Mouse (Mus musculus) layer of hippocampus, postnatal 36 days (tissue): ENCODE data around the gene Lysmd4. TPM values are rescaled to one million over a fixed set of nuclear protein-coding genes. Genes with fewer than 3 reads are reported as not detected.

Source experiments
- DNase-seq, 2 experiments: peaks; one replicate each; pipeline ENCODE4 v3.0.0; 2022
- total RNA-seq, 2 experiments: library from RNA; stranded (reverse); gene quantifications; 2 replicates each; pipeline ENCODE4 v1.2.3; 2021

The Lysmd4 gene
- 10 to 100 TPM; 32.4 to 35.2 TPM for total RNA-seq

DNA sequence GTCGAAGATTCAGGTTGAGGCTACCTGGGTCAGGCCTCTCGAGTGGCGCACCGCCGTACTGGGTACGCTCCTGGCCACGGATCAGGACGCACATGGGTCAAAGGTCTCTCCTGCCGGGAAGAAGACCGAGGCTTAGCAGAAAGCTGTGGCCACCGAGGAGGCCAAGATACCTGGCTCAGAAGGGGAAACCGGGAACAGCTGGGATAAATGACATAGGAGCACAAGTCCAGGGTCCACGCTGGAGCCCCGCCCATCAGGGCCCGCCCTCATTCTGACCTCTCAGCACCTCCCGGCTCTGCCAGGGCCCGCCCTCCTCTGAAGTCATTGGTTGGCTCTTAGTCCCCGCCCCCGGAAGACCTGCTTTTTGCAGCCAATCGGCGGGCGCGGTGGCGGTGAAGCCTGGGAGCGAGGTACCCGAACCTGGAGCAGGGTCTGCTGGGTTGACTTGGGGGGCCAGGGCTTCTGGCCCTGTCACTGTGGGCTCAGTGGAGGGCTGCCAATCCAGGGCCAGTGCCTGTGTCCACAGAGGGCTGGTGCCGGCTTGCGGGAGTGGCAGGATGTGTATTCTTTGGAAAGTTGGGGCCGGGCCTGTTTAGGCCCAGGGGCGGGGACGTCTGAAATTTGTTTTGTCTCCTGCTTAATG is at the start of gene Lysmd4:
Lysmd4 (plus strand) TSS at position 325 of the 643 bp plus-strand sequence.
- peak; percentile 94 to 95 for DNase-seq

DNA sequence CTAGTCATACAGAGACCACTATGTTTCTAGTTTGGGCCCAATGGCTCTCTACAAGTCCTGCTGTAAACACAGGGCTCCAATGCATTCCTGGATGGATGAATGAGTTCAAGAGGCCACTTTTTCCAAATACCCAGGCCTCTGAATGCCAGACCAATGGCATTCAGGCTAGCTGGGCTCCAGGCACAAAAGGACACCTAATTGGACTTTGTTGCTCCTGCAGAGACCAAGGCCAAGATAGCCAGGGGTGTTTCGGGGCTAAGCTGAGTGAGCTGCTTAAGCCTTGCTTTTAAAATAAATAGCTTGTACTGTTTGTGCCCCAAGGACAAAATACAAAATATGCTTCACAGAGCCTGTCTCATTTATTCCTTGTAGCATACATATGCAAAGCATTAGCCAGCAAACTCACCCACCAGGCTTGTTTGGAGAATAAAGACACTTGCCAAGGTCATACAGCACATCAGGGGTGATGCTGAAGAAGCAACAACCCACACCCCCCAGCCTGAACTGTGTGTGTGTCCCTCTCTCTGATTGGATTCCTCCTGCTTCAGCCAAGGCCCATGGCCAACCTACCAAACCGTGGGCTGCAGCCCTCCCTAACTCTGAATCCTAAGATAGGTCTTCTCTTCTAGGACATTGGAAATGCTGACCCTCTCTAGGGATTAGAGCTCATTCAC is 48.7 kb upstream of the Lysmd4 start:
- DNase-seq: no peak

DNA sequence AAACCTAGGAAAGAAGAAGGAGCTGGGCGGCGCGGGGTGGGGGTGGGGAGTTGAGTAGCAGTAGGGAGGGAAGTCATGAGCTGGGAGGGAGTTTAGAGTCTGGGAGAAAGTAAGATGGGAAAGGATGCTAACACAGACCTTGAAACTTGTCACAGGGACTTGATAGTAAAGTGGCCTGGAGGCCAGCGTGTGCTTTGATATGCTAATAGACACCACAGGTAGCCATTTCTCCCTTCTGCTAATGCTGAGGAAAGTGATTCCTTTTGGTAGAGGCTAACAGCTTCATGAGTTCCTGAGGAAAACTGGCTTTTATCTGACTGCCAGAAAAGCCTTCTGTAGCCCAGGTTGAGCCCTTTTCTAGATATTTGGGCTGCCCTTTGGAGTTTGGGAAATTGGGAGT is 38.6 kb upstream of the Lysmd4 start:
- DNase-seq: no peak

DNA sequence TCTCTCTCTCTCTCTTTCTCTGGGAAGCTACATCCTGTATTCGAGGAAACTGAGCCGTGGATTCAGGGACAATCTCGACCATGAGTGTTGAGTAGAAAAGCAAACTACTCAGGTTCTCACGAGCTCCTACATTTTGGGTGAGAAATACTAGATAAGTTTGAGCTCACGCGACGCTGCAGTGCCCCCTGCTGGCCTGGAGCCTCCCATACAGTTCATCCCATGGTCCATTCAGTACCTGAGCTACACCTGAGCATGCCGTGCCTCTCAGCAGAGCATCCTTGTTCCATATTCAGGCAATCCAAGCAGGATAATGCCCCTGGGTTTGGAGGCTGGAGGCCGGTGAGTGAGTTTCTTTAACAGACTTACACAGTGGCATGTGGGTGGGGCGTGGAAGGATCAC is 22.9 kb upstream of the Lysmd4 start:
- peak; percentile 50 to 53 for DNase-seq

DNA sequence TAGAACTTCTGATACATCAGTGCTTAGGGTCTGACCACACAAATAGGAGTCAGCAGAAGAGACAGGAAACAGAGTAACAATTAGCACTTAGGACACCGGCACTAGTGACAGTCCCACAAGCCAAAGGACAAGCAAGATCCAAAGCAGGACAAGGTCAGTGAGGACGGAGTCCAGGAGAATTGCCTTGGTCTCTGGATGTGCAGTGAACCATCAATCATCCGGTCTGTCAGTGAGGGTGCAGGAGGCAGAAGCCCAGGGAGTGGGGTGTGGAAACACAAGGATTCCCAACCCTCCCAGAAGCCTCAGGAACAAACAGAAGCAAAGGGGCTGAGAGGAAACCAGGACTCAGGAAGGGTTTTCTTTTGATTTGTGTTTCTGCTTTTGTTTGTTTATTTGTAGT is 18.7 kb upstream of the Lysmd4 start:
- DNase-seq: no peak

DNA sequence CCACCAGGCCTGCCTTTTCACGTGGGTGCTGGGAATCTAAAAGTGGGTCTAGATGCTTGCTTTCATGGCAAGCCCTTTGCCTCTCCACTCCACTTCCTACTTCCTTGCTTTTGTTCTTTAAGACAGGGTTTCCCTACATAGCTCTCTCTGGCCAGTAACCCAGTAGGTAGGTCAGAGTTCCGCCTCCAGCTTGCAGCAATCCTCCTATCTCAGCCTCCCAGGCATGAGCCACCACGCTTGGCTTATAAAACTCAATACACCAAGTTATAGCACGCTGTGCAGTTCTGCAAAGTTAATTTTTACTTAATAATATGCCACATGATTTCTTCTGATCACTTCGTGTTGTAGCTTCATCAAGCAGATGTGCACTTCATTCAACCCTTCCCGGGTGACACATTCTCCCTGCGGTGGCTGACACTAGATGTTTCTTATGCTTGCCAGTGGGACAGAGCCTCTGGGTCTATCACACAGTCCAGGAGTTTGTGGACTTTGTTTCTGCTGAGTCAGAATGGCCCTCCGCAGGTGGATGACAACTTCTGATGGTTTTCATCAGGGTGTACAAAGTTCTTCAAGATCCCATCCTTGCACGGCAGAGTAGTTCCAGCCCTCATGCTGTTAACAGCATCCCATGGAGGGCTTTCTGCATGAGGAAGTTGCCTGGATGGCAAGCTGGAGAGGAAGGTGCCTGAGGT is 16.5 kb upstream of the Lysmd4 start:
- no peak for DNase-seq

DNA sequence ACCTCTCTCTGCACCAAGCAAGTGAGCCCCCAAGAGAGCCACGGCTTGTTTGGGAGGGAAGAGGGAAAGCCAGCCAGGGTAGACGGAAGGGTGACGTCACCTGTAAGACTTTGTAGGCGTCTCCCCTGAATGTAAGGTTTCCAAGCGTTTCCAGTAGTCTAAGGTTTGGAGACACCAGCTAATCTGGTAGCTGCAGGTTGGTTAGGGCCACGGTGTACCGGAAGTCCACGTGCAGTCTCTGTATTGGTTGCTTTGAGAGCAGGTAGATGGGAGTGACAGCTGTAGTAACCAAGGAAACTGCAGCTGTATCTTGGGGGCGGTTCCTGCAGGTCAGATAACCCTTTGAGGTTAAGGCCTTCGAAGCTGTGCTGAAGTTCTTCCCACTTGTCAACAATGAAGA is 15.8 kb upstream of the Lysmd4 start:
- no peak for DNase-seq

DNA sequence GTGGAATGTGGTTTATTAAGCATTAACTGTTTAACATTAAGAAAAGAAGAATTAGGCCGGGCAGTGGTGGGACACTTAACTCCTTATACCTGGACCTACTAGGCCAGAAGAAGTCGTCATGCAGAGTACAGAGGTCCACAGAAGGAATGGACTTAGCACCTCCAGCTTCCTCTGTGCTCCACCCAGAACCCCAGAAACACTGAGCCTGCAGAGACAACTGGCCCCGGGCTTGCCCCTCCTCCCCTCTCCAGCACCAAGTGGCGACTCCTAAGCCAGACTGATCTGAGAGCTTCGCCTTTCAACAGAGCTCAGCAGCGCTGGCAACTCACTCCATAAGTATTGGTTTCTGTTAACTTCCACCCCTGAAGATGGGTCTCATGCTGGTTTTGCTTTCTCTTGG is 14.6 kb upstream of the Lysmd4 start:
- DNase-seq: no peak

DNA sequence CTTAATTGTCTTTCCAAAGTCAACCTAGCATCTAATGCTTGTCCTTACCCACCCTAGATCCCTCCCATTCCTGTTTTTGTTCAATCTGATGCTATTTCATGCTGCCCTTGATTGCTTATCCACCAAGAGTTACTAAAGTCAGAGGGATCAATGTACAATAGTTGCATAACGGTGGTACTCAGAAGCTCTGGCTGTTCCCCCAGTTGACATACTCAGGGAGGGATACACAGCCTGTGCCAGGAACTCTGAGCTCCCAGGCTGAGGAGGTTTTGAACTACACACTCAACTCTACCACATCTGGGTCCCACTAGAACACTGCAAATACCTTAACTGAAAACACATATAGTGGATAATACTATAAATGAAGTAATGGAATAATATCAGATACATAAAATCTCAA is 14.0 kb upstream of the Lysmd4 start:
- DNase-seq: no peak

DNA sequence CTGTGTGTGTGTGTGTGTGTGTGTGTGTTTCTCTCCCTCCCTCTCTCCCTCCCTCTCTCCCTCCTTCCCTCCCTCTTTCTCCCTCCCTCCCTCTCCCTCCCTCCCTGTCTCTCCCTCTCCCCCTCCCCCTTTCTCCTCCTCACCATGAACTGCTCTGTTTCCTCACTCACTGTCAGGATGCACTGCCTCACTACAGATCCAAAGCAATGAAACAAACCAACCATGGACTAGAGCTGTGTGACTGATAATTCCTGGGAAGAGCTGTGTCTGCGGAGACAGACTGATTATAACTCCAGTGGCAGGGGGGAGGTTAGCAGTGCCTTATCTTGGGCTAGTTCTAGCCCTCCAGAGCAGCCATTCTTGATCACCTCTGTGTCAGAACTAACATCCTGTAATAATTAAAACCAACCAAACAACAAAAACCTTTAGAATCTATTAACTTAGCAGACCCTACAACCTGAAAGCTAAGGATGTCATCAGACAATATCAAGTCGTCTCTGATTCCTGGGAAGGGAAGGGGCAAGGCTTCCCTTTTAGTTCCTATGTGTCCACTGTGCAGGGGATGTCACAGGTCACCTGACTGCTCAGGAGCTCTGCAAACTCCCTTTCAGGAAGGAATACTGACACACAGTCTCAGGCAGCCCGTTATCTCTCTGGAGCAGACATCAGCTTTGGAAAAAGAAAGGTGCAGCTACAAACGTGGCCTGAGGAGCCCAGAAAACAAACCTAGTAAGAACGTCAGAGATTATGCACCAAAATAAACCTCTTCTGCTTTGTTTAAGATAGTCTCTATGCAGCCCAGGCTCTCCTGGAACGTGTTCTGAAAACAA is 12.1 kb upstream of the Lysmd4 start:
- DNase-seq: no peak

DNA sequence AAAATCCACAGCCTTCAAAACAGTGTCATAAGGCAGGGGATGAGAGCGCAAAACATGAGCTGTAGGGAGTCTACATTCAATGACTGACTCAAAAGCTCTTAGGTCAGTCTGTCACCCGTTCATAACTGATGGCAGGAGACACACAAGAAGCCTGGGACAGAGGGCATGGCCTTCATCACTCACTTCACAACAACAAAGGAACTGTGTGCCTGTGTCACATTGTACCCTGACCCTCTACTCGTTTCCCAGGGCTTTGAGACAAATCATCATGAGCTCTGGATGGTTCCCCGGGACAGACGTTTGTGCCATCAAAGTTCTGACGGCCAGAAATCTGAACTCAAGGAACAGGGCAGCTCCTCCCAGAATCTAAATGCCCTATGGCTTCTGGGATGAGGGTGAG is 11.0 kb upstream of the Lysmd4 start:
- DNase-seq: no peak

DNA sequence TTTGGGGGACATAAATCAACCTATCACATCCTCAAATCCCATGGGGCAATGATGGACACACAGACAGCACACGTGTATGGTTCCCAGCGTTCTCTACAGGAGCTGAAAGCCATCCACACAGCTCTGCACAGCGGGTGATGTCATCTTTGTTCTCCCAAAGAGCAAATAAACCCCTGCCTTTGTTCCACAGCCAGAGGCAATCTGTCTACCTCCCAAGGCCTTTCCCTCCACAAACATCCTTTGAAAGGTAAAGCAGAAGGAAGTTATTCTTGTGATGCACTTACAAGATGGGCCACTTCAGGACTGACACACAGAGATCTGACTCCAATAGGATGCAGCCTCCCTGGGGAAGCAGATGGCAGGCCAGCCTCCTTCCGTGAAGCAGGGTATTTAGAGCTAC is 10.4 kb upstream of the Lysmd4 start:
- no peak for DNase-seq

DNA sequence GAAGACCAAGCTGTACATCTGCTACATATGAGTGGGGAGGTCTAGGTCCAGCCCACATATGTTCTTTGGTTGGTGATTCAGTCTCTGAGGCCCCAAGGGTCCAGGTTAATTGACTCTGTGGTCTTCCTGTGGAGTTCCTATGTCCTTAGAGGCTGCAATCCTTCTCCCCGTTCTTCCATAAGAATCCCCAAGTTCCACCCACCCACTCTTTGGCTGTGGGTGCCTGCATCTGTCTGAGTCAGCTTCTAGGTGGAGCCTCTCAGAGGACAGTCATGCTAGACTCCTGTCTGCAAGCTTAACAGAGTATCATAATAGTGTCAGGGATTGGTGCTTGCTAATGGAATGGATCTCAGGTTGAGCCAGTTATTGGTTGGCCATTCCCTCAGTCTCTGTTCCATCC is 8.8 kb upstream of the Lysmd4 start:
- no peak for DNase-seq

DNA sequence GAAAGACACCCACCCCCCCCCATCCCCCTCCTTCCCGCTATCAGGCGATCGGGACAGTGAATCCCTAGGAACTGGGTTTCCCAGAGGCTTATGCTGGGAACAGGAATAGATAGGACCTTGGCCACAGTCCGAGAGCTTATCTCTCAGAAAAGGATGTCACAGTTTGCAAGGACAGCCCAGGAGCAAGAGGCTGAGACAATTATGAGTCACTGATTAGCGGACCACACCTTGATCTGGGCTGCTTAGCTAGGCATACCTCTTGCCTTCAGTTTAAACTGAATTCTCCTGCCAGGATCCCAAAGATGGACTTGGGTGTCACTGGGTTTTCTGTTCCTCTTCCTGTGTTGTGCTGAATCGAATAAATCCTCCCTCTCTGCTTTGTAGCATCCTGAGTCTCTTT is 6.0 kb upstream of the Lysmd4 start:
- DNase-seq: no peak

DNA sequence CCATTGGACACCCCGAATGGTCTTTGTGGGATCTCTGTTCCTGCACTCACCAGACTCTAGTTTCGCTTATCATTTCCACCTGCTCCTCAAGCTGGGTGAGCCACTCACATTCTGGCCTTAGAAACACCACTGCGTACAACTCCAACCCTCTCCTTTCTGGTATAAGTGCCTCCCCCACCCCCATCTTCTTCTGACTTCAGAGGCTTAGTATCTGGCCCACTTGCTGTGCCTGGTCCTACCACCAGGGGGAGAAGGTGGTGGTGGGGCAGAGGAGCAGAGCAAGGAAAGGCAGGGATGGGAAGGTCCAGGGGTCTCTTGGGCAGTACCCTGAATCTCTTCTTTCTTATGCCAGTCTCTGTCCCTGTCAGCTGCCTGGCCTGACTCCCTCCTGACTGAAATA is 5.3 kb upstream of the Lysmd4 start:
- DNase-seq: no peak

DNA sequence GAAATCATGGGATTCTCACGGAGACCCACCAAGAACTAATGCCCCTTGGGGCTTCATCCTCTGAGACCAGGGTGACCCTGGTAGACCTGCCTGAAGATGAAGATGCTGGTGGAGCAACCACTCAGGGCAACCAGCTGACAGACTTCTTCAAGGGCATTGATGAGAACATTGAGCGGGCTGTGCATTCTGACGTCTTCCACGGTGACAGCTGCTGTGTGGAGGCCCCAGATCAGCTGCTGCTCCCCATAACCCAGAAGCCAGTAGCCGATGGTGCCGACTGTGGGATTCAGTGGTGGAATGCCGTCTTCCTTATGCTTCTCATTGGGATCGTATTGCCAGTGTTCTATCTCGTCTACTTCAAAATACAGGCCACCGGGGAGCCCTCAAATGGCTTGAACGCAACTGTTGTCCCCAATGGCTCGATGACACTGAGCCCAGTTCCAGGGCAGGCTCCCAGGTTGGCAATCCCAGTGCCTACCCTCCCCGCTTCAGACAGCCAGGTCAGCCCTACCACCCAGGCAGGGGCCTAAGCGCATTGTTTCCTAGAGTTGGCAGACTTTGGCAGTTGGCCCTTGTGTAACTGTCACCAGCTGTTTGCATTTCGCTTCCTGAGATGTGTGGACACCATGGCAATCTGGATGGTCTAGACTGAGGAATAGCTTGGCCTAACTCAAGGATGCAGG is 3.7 kb downstream of the Lysmd4 start:
- DNase-seq: no peak

DNA sequence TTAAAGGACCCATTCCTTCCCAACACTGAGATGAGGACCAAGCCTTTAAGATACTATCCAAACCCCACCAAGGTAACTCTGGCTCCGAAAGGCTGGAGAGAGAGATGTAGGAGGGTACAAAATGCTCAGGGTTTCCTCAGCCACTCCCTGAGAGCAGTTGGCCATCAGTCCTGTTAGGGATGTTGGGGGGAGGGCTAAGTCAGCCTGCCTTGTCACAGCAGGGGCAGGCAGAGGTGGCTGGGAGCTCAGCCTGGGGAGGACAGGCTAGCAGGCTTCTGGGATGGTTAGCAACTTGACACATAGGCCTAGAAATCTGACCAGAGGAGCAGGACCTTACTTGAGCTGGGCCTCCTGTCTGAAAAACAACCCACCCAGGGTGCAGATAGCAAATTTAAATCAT is 5.2 kb downstream of the Lysmd4 start:
- DNase-seq: no peak

DNA sequence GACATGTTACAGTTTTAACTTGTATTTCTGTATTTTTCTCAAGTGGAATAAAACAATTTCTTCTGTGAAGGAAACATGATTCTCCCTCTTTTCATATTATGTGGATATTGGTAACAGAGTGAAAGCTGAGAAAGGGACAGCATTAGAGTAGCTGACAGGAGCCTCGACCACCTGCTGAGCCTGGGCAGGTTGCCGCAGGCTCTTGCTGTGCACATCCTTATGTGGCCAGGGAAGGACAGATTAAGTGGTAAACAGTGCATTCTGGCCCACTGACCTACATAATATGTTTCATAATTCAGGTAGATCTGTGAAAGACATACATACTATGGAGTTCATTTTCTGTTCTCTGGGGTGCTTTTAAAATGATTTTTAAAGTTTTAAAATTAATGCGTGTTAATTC is 6.0 kb downstream of the Lysmd4 start:
- no peak for DNase-seq

DNA sequence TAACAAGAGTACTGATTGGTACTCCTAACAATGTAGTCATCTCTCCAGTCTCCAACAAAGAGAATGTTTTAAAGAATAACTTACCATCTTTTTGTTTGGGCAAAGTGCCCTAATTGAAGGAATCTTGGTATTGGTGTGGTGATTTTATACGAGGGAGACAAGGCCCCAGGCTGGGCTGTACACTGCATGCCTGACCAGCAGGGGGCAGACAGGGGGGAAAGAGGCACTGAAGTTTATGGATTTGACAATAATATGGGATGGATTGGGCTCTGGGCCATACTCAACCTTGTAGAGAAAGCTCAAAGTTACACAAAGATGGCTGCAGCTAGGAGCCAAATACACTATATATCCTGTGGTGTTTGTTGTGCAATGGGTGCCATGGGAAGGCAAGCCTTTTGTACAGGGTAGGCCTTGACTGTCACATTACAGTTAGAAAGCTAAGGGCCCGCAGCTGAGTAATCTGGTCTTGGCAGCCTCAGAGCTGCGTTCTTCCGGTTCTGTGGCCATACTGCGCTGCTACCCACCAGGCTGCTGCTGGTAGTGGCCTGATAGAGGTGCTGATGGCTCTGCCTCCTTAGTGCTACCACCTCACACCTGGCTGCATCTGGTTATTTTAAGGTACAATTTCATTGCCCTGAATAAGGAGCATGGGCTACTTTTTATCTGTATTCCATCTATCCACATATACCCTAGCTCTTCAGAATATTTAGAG is 6.7 kb downstream of the Lysmd4 start:
- DNase-seq: no peak

DNA sequence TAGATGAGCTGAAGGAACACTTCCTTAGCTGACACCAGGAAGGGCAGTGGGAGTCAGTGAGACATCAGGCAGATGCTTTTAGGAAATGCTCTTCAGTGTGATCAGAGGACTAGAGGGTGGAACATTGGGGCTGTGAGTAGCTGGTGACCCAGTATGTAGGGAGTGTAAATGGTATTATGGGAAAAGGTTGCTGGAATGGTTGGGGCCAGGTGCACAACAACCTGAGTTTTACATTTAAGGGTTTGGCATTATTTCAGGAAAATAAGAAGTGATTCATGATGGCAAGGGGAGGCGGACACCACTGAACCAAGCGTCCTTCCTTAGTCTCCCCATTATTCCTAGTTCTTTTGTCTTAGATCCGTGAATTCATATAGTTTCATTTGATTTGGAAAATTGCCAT is 7.4 kb downstream of the Lysmd4 start:
- DNase-seq: no peak

DNA sequence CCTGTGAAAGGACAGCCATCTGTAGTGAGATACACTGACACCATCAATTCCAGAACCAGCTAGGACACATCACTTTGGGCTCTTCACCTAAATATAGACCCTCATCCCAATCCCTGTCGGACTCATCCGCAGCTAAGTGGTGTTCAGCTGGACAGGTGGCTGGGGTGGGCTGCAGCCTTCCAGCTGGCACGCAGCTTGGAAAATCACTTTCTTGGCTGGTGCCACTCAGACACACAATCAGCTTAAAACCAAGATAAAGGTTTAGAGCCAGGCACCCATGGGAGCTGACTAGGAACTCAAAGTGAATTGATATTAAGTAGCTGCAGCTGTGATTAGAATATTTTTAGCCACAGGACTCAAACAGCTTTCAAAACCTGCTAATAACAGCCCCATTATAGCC is 7.9 kb downstream of the Lysmd4 start:
- no peak for DNase-seq

DNA sequence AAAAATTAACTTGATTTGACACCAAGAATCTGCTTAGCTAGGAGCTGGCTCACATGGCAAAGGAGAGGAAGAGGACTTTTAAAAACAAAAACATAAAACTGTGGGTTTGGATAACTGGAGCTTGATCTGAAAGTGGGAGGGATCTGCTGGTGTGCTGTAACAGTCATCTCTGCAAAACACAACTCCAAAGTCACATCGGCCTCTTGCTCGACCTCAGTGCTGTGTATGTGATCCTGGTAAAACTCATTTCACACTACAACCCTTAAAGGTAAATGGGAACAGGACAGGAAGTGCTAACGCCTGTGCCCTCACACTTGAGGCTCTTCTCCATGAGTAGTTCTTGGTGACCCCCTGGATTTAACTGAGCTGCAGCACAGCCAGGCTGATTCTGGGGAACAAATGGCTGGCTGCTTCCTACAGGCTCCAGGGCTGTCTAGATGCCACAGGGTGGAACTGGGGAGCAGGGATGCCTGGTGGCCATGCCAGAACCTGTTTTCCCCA is 8.3 kb downstream of the Lysmd4 start:
- no peak for DNase-seq
